Mouse (Mus musculus) bone marrow, adult 2 months (tissue): ENCODE data around the gene Lpin1.

Experiments
- CTCF ChIP-seq: fragments of 200-500 bp; IDR thresholded peaks from 2 replicates; pipeline ENCODE4 v1.5.1; 2011; ENCODE audit warnings: low read length, control low read depth; ENCODE audit not compliant: control insufficient read depth, insufficient read depth
- POLR2A ChIP-seq: fragments of 200-500 bp; IDR thresholded peaks from 2 replicates; pipeline ENCODE4 v1.6.1; 2011; ENCODE audit warnings: low read depth, mild to moderate bottlenecking, control low read depth, low read length, borderline replicate concordance; ENCODE audit not compliant: control insufficient read depth

GRCm38 (mm10) chr12:16592451-16592850, 18.3 kb downstream of the Lpin1 start:
- TF ChIP-seq CTCF (no peak), POLR2A (no peak)
